Mouse (Mus musculus): ENCODE data around the gene Shroom1. TPM values are rescaled to one million over a fixed set of nuclear protein-coding genes. Genes with fewer than 3 reads are reported as not detected.

The Shroom1 gene
- total RNA-seq, 2 experiments from 2014 or later, result 5.3 to 5.5 TPM

GRCm38 (mm10) chr11:53443861-53444260 lies 13.1 kb upstream of the Shroom1 start:
- intact Hi-C loops (cut with DNase I), result no loop called here
- no peak for DNase-seq (ENCODE audit: low spot score in 2 of 2)

GRCm38 (mm10) chr11:53445562-53445961 lies 11.4 kb upstream of the Shroom1 start:
- intact Hi-C loops (cut with DNase I), result no loop called here
- no peak for DNase-seq (ENCODE audit: low spot score in 2 of 2)

GRCm38 (mm10) chr11:53446183-53446582 lies 10.8 kb upstream of the Shroom1 start:
- intact Hi-C loops (cut with DNase I), result no loop called here
- no peak for DNase-seq (ENCODE audit: low spot score in 2 of 2)

- intact Hi-C loops (cut with DNase I), result no loop called here
- no peak for DNase-seq (ENCODE audit: low spot score in 2 of 2)
These were observed 9.0 kb upstream of the Shroom1 start for GRCm38 (mm10) chr11:53447996-53448395.

- DNase-seq (ENCODE audit: low spot score in 2 of 2), result no peak
- intact Hi-C loops (cut with DNase I), result no loop called here
These were observed 8.5 kb upstream of the Shroom1 start for GRCm38 (mm10) chr11:53448529-53448928.

GRCm38 (mm10) chr11:53450070-53450705 lies 6.8 kb upstream of the Shroom1 start:
- no peak for DNase-seq (ENCODE audit: low spot score in 2 of 2)
- intact Hi-C loops (cut with DNase I), result no loop called here

- no peak for DNase-seq (ENCODE audit: low spot score in 2 of 2)
- intact Hi-C loops (cut with DNase I), result no loop called here
These were observed 5.6 kb upstream of the Shroom1 start for GRCm38 (mm10) chr11:53451361-53451760.

- intact Hi-C loops (cut with DNase I), result no loop called here
- DNase-seq (ENCODE audit: low spot score in 2 of 2), result no peak
These were observed 4.6 kb upstream of the Shroom1 start for GRCm38 (mm10) chr11:53452396-53452795.

GRCm38 (mm10) chr11:53453031-53453430 lies 4.0 kb upstream of the Shroom1 start:
- DNase-seq (ENCODE audit: low spot score in 2 of 2), result no peak
- intact Hi-C loops (cut with DNase I), result no loop called here

- DNase-seq (ENCODE audit: low spot score in 2 of 2), result no peak
- intact Hi-C loops (cut with DNase I), result no loop called here
These were observed 458 bp downstream of the Shroom1 start for GRCm38 (mm10) chr11:53457372-53457954.

- no peak for DNase-seq (ENCODE audit: low spot score in 2 of 2)
- intact Hi-C loops (cut with DNase I), result no loop called here
These were observed 2.0 kb downstream of the Shroom1 start for GRCm38 (mm10) chr11:53458996-53459395.

- no peak for DNase-seq (ENCODE audit: low spot score in 2 of 2)
- intact Hi-C loops (cut with DNase I), result no loop called here
These were observed 3.2 kb downstream of the Shroom1 start for GRCm38 (mm10) chr11:53460192-53460591.

GRCm38 (mm10) chr11:53461727-53462126 lies 4.7 kb downstream of the Shroom1 start:
- DNase-seq (ENCODE audit: low spot score in 2 of 2), result no peak
- intact Hi-C loops (cut with DNase I), result no loop called here

GRCm38 (mm10) chr11:53463551-53464424 lies 6.8 kb downstream of the Shroom1 start:
- DNase-seq (ENCODE audit: low spot score in 2 of 2), result peak; percentile 74 to 82
- intact Hi-C loops (cut with DNase I), result no loop called here

GRCm38 (mm10) chr11:53466231-53466971 lies 9.4 kb downstream of the Shroom1 start:
- intact Hi-C loops (cut with DNase I), result loop anchor here (5.0 kb wide), 2 partner anchors 161 to 271 kb away; no protein-coding TSS in a partner anchor
- DNase-seq (ENCODE audit: low spot score in 2 of 2), result peak; percentile 83 to 87

GRCm38 (mm10) chr11:53469294-53469967 lies 12.4 kb downstream of the Shroom1 start:
- intact Hi-C loops (cut with DNase I), result loop anchor here (5.0 kb wide), 2 partner anchors 158 to 268 kb away; no protein-coding TSS in a partner anchor
- DNase-seq (ENCODE audit: low spot score in 2 of 2), result no peak

GRCm38 (mm10) chr11:53469968-53470695 lies 13.1 kb downstream of the Shroom1 start, which contains the start of gene Gm9837:
Gene Gm9837 (minus strand): TSS chr11:53470479.
- intact Hi-C loops (cut with DNase I), result loop anchor here (2.0 to 5.0 kb wide), 4 partner anchors 53 to 267 kb away; partner anchors contain the start of gene Kif3a
- DNase-seq (ENCODE audit: low spot score in 2 of 2), result peak; percentile 91 to 94

- no peak for DNase-seq (ENCODE audit: low spot score in 2 of 2)
- intact Hi-C loops (cut with DNase I), result loop anchor here (5.0 kb wide), 1 partner anchor 95 kb away; the partner anchor contains the start of gene Kif3a
These were observed 15.7 kb downstream of the Shroom1 start for GRCm38 (mm10) chr11:53472709-53473108.
